Mouse (Mus musculus): Measurements from ENCODE around the gene Arl13a.

DNA sequence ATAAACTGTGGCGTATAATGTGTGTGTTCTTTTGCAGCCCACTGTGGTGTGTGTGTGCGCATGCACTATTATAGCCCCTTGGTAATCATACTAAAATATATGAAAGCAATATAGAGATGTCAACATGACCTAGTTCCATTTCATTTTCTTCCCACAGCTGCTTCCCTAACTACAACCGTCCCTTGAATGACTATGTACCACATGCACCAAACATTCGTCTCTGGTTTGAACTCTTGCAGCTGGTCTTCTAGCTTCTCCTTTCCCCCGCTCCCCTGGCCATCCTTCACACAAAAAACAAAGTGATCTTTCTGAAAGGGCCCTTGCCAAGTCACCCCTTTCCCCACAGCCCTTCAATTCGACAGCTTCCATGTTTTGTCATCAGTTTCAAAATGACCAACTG is 47.3 kb upstream of the Arl13a start:
- TF ChIP-seq CTCF (IDR thresholded peaks at IDR 0.05; ENCODE audit: borderline replicate concordance, insufficient read depth, low read length) (no peak), POLR2A (IDR thresholded peaks at IDR 0.05; ENCODE audit: low read depth, low read length) (no peak)
